Mouse (Mus musculus): ENCODE results near the gene Slc9a9.

Gene Slc9a9

GRCm38 (mm10) chr9:94737226-94737625 is 67.5 kb downstream of the Slc9a9 start:
- DNase-seq = no peak

- peak; percentile 27 to 35 for DNase-seq
Observed at GRCm38 (mm10) chr9:94738555-94739427, 69.1 kb downstream of the Slc9a9 start.

- no peak for DNase-seq
Observed at GRCm38 (mm10) chr9:94740841-94741240, 71.1 kb downstream of the Slc9a9 start.

- no peak for DNase-seq
Observed at GRCm38 (mm10) chr9:94743291-94743690, 73.6 kb downstream of the Slc9a9 start.

GRCm38 (mm10) chr9:94748503-94748902 is 78.8 kb downstream of the Slc9a9 start:
- DNase-seq = no peak

GRCm38 (mm10) chr9:94750187-94750586 is 80.5 kb downstream of the Slc9a9 start:
- no peak for DNase-seq

- DNase-seq = no peak
Observed at GRCm38 (mm10) chr9:94750935-94751637, 81.4 kb downstream of the Slc9a9 start.

- DNase-seq = no peak
Observed at GRCm38 (mm10) chr9:94751638-94752021, 81.9 kb downstream of the Slc9a9 start.

GRCm38 (mm10) chr9:94752121-94752520 is 82.4 kb downstream of the Slc9a9 start:
- DNase-seq = no peak

- DNase-seq = no peak
Observed at GRCm38 (mm10) chr9:94759904-94760303, 90.2 kb downstream of the Slc9a9 start.

- no peak for DNase-seq
Observed at GRCm38 (mm10) chr9:94768114-94768513, 98.4 kb downstream of the Slc9a9 start.

- no peak for DNase-seq
Observed at GRCm38 (mm10) chr9:94768524-94768923, 98.8 kb downstream of the Slc9a9 start.

GRCm38 (mm10) chr9:94773357-94773756 is 103.6 kb downstream of the Slc9a9 start:
- DNase-seq = no peak

GRCm38 (mm10) chr9:94788261-94788660 is 118.6 kb downstream of the Slc9a9 start:
- no peak for DNase-seq

- no peak for DNase-seq
Observed at GRCm38 (mm10) chr9:94790966-94791365, 121.3 kb downstream of the Slc9a9 start.

GRCm38 (mm10) chr9:94803073-94803472 is 133.4 kb downstream of the Slc9a9 start:
- DNase-seq = no peak

GRCm38 (mm10) chr9:94805506-94805905 is 135.8 kb downstream of the Slc9a9 start:
- no peak for DNase-seq

- DNase-seq = no peak
Observed at GRCm38 (mm10) chr9:94815518-94815917, 145.8 kb downstream of the Slc9a9 start.

GRCm38 (mm10) chr9:94821268-94821667 is 151.6 kb downstream of the Slc9a9 start:
- no peak for DNase-seq

GRCm38 (mm10) chr9:94833836-94834235 is 164.1 kb downstream of the Slc9a9 start:
- DNase-seq = no peak

GRCm38 (mm10) chr9:94837384-94837783 is 167.7 kb downstream of the Slc9a9 start:
- DNase-seq = no peak

GRCm38 (mm10) chr9:94838479-94839031 is 168.8 kb downstream of the Slc9a9 start:
- DNase-seq = no peak

GRCm38 (mm10) chr9:94839204-94839603 is 169.5 kb downstream of the Slc9a9 start:
- DNase-seq = no peak

- no peak for DNase-seq
Observed at GRCm38 (mm10) chr9:94840398-94840797, 170.7 kb downstream of the Slc9a9 start.
